Mouse (Mus musculus) cerebellum, postnatal 14 days (tissue): ENCODE results near the gene Laptm4a.
A peak's percentile ranks its signal among the peaks of the same experiment; 100 is the strongest.

Experiments used
- DNase-seq, 2 experiments: peaks; one replicate each; pipeline ENCODE4 v3.0.0; 2021; ENCODE audit warnings: mixed read lengths in 2 of 2

Gene Laptm4a

GRCm38 (mm10) chr12:8912860-8913685 is 8.4 kb upstream of the Laptm4a start:
- peak; percentile 34 to 35 for DNase-seq

GRCm38 (mm10) chr12:8913701-8914340 is 7.6 kb upstream of the Laptm4a start:
- DNase-seq, result peak; percentile 54 to 60

GRCm38 (mm10) chr12:8916378-8916777 is 5.1 kb upstream of the Laptm4a start:
- peak; percentile 53 to 68 for DNase-seq

- DNase-seq, result no peak
These were observed 2.2 kb upstream of the Laptm4a start for GRCm38 (mm10) chr12:8919231-8919630.

GRCm38 (mm10) chr12:8920996-8921393 is 469 bp upstream of the Laptm4a start:
- no peak for DNase-seq

GRCm38 (mm10) chr12:8922369-8923124 is 1.1 kb downstream of the Laptm4a start:
- peak in 1 of 2 experiments; percentile 16 for DNase-seq

GRCm38 (mm10) chr12:8923125-8923410 is 1.6 kb downstream of the Laptm4a start:
- peak in 1 of 2 experiments; percentile 43 for DNase-seq

- no peak for DNase-seq
These were observed 2.1 kb downstream of the Laptm4a start for GRCm38 (mm10) chr12:8923603-8924002.

- DNase-seq, result no peak
These were observed 6.2 kb downstream of the Laptm4a start for GRCm38 (mm10) chr12:8927652-8928051.

- no peak for DNase-seq
These were observed 7.3 kb downstream of the Laptm4a start for GRCm38 (mm10) chr12:8928766-8929165.

- DNase-seq, result no peak
These were observed 9.6 kb downstream of the Laptm4a start for GRCm38 (mm10) chr12:8931083-8931482.

- no peak for DNase-seq
These were observed 13.9 kb downstream of the Laptm4a start for GRCm38 (mm10) chr12:8935349-8935748.

GRCm38 (mm10) chr12:8936210-8936609 is 14.7 kb downstream of the Laptm4a start:
- peak; percentile 32 to 47 for DNase-seq

GRCm38 (mm10) chr12:8939490-8939889 is 18.0 kb downstream of the Laptm4a start:
- DNase-seq, result no peak

- no peak for DNase-seq
These were observed 18.8 kb downstream of the Laptm4a start for GRCm38 (mm10) chr12:8940011-8941005.

GRCm38 (mm10) chr12:8941131-8941615 is 19.7 kb downstream of the Laptm4a start:
- DNase-seq, result no peak

- DNase-seq, result no peak
These were observed 20.4 kb downstream of the Laptm4a start for GRCm38 (mm10) chr12:8941699-8942392.

GRCm38 (mm10) chr12:8947163-8947562 is 25.7 kb downstream of the Laptm4a start:
- no peak for DNase-seq

- DNase-seq, result peak; percentile 47 to 54
These were observed 26.4 kb downstream of the Laptm4a start, which contains the start of gene Matn3 for GRCm38 (mm10) chr12:8947714-8948464. Gene Matn3, plus strand, starts transcription at chr12:8947929.

- no peak for DNase-seq
These were observed 31.7 kb downstream of the Laptm4a start for GRCm38 (mm10) chr12:8953136-8953535.

- no peak for DNase-seq
These were observed 32.7 kb downstream of the Laptm4a start for GRCm38 (mm10) chr12:8954161-8954561.
